Mouse (Mus musculus) v-Abl transformed pro-B cells (cell line): ENCODE measurements around the gene Rhox4g.
"Not testable (repeated sequence)": the region's sequence is repeated elsewhere in the genome, so short reads cannot be mapped to it uniquely, and the experiment has no call there.

ENCODE experiments used
- in situ Hi-C, 2 experiments: fragments of 400-800 bp; cut with MboI; formaldehyde crosslinking; loops; one replicate each; pipeline ENCODE4 v1.15.1; 2025; ENCODE audit not compliant: unreplicated experiment in 2 of 2

The Rhox4g gene

DNA sequence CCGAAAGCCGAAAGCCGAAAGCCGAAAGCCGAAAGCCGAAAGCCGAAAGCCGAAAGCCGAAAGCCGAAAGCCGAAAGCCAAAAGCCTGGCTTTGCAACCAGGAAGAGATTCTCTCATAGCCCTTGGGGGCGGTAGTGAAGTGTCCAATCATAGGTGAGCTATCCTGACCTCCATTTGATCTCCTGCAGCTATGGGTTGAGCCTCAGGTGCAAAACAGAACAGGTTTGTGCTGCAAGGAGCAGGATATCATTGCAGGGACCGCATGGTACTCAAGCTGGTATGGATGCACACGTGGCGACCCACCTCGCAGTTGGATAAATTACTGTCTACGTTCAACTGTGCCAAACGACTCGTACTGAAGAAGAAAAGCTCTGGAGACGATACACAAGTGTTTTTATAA is at the start of gene Rhox4g:
Gene Rhox4g (minus strand): TSS at position 101 of the 400 bp plus-strand sequence.
- in situ Hi-C loops: not testable (repeated sequence)

DNA sequence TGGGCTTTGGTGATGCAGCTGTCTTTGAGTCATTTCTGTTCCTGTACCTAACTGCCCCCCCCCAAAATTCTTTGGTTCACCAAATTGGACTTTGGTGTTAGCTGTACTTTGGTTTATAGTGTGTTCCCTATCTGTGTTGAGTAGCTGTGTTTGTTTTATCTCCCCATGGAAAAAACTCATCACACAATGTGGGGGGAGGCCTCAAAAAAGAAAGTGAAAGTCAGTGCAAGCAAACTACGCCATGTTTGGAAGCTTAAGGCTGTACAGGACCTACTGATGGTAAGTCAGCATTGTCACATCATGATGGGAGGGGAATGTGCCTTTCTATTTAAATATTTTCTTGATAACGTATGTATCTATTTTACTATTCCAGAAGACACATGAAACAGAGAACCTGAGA is 41.1 kb upstream of the Rhox4g start:
- in situ Hi-C loops: no loop called here

DNA sequence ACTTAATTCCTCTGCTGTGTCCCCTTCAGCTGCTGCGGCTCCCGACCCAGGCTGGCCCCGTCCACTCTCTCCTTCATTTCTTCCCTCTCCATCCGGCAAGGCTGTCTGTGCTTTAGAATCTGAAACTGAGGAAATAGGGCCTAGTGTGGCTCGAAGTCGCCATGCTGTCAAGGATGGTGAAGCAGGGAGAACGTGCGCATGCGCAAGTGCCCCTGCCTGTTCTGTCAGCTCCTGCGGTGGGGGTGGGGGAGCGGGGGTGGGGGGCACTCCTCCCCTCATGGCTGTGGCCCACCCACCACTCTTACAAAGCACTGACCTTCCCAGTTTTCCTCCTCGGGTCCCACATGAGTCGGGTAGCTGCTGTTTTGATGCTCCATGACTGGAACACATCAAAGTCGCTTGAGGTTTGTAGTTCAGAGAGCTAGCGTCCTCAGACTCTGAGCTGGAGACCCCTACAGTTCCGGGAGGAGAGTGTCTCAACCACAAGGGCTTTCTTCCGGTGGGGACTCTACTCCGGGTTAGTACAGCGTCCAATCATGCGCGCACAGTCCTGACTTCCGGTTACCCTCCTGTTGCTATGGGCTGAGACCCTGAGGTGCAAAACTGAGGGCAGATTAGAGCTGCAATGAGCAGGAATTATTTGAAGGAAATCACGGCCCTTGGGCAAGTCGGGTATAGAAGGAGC is 32.0 kb upstream of the Rhox4g start:
- in situ Hi-C loops: no loop called here

DNA sequence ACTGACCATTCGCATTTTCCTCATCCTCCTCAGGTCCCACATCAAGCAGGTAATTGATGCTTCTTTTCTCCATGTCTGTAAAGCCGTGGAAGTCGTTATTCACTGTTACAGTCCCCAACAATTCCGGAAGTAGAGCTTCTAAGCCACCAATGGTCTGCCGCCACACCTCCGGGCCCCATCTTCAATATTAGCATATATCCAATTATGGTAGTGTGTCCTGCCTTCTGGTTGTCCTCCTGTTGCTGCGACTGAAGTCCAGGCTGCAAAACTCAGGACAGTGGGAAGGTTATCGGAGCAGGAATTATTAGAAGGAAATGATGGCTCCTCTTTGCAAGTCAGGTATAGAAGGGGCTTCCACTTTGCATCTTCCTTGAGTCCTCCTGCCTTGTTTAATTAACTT is 22.1 kb upstream of the Rhox4g start, which contains the start of gene Rhox2h:
Gene Rhox2h (minus strand): TSS at position 101 of the 400 bp plus-strand sequence.
- in situ Hi-C loops: not testable (repeated sequence)

DNA sequence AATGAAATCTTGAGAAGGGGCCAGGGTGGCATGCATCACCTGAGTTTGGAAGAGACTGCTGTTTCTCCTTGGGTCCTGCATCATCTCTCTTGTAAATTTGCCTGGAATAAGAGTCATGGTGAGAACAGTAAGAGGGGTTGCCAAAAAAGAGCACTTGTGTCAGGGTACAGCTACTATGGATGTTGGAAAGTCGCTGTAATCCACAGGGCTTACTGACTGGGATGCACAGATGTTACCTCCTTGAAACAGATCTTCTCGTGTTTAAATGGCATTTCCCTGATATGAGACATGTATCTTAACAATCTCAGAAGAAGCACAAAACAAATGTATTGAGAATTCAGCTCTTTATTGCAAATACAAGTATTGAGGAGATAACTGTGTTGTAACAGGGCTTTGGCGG is 17.5 kb upstream of the Rhox4g start, which contains the start of gene Rhox3h:
Gene Rhox3h (minus strand): TSS at position 101 of the 400 bp plus-strand sequence.
- in situ Hi-C loops: not testable (repeated sequence)

DNA sequence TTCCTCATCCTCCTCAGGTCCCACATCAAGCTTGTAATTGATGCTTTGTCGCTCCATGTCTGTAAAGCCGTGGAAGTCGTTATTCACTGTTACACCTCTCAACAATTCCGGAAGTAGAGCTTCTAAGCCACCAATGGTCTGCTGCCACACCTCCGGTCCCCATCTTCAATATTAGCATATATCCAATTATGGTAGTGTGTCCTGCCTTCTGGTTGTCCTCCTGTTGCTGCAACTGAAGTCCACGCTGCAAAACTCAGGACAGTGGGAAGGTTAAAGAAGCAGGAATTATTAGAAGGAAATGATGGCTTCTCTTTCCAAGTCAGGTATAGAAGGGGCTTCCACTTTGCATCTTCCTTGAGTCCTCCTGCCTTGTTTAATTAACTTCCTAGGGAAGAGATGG is 7.8 kb downstream of the Rhox4g start, which contains the start of gene Rhox2g:
Gene Rhox2g (minus strand): TSS at position 101 of the 400 bp plus-strand sequence.
- in situ Hi-C loops: not testable (repeated sequence)

DNA sequence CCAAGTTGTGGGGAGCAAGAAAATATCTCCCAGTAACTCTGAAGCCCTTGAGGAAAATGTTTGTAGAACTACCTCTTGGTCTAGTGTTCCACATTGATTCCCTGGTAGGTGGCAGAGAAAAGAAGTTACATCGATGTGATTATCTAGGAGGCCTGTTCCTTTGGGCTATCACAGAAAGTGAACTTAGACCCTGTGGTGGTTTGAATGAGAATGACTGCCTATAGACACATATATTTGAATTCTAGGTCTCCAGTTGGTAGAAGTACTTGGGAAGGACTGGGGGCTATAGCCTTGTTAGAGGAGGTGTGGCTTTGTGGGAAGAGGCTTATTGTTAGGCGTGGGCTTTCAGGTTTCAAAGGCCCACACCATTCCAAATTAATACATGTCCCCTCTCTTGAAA is 22.6 kb downstream of the Rhox4g start, which contains the start of gene Rhox3g:
Gene Rhox3g (minus strand): TSS at position 101 of the 400 bp plus-strand sequence.
- in situ Hi-C loops: not testable (repeated sequence)

DNA sequence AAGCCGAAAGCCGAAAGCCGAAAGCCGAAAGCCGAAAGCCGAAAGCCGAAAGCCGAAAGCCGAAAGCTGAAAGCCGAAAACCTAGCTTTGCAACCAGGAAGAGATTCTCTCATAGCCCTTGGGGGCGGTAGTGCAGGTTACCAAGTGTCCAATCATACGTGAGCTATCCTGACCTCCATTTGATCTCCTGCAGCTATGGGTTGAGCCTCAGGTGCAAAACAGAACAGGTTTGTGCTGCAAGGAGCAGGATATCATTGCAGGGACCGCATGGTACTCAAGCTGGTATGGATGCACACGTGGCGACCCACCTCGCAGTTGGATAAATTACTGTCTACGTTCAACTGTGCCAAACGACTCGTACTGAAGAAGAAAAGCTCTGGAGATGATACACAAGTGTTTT is 43.5 kb downstream of the Rhox4g start, which contains the start of gene Rhox4f:
Gene Rhox4f (minus strand): TSS at position 101 of the 400 bp plus-strand sequence.
- in situ Hi-C loops: not testable (repeated sequence)
